Mouse (Mus musculus): ENCODE data around the gene Helz.
A peak's percentile ranks its signal among the peaks of the same experiment; 100 is the strongest.

The Helz gene

GRCm38 (mm10) chr11:107615696-107616095 lies 68.0 kb downstream of the Helz start:
- DNase-seq (ENCODE audit: low read depth, low spot score), result peak; percentile 56

GRCm38 (mm10) chr11:107617976-107618375 lies 70.2 kb downstream of the Helz start:
- DNase-seq (ENCODE audit: low read depth, low spot score), result no peak

DNA sequence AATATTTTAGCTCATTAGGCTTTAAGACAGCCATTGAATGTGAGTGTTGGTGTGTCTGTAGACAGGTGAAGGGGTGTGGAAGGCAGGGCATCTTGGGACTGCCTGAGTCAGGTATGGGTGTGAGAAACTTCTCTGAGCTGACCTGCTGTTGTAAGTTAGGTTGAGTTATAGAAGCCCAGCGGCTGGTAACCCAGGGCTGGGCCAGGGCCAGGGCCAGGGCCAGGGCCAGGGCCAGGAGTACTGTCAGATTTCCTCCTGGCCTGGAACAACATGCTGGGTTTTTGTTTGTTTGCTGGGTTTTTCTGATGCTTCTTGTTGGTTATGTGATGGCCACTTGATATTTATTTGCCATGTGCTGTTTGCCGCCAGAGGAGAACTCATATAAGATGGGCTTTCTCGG lies 76.9 kb downstream of the Helz start:
- DNase-seq (ENCODE audit: low read depth, low spot score), result no peak

DNA sequence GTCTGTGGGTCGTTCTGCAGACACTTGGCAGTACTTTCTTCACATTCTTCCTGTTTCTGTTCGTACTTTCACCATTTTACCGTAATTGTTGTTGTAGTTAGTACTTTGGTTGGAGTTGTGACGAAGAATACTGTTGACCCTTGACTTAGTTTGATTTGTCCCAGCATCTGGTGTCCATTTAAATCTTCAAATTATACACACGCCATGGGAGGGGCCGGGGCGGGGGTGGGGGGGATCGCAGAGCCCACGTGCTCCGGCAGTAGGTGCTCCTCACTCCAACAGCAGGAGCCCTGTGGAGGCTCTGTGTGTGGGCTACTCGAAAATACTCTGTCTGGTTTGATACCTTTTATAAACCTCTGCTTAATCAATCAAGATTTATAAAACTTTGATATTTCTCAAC lies 78.0 kb downstream of the Helz start:
- DNase-seq (ENCODE audit: low read depth, low spot score), result no peak

DNA sequence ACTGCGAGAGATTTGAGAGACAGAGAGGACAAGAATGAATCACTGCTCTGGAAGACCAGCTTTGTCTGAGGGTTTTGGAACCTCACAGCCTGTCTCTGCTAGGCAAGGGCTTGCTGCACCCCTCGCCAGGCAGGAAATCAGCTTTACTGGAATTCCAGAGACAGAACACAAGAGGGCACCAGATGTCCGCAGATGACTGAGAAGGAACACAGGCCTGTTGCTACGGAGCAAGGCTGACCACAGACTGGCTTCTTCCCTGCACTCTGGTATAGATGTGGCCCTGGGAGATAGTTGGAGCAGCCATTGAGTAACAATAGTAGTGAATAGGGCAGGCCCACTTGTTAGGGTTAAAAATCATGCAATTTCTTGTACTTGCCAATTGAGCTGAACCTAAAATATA lies 81.8 kb downstream of the Helz start:
- peak; percentile 52 for DNase-seq (ENCODE audit: low read depth, low spot score)

GRCm38 (mm10) chr11:107629951-107630350 lies 82.2 kb downstream of the Helz start:
- no peak for DNase-seq (ENCODE audit: low read depth, low spot score)

DNA sequence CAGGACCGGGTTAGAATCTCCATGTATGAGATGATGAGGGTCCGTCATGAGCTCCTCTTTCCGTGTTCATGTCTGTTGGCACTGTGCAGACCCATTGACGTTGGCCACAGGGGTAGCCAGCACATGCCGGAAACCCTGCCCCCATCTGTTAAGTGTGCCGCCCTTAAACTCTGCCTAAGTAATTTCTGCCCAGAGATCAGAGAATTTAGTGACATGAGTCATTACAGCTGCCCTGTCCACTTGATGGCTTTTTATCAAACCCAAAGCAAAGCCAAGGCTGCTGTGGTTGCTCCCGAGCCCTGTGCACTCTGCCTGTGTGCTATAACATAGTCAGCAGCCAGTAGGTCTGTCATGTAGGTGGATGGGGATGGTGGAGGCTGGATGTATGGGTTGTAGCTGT lies 83.4 kb downstream of the Helz start:
- no peak for DNase-seq (ENCODE audit: low read depth, low spot score)

GRCm38 (mm10) chr11:107633563-107634146 lies 85.9 kb downstream of the Helz start:
- no peak for DNase-seq (ENCODE audit: low read depth, low spot score)

DNA sequence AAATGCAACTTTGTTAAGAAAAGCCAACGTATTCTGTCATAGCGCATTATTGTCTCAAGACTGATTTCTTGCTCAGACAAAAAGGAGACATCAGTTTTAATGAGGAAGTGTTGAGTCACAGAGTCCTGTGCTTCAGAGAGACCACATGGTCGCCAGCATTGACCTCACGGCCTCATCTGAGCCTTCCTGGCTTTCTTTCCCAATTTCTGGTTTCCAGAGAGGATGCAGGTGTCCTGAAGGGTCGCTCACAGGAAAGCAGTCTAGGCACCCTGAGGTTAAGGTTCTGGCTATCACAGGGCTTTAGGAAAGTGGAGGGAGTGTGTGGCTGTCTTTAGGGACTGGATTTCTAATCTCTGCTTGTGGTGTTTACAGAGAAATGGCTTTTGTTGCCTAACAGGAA lies 90.4 kb downstream of the Helz start:
- DNase-seq (ENCODE audit: low read depth, low spot score), result no peak

DNA sequence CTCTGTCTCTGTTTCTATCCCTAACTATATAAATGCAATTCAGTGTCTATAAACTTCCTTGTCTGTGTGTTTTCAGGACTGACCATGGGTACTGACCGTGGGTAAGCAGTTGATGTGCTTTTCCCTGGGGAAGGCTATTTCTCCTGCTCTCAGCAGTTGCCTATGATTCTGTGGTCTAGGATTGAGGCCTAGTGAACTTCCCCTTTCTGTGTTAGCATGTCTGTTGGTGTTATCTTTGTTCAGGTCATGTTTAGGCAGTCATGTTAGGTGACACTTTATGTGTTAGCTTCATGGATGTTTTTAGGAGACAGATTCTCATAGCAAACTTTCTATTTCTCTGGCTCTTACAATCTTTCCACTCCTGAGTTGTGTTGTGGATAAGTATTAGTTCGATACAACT lies 91.9 kb downstream of the Helz start:
- no peak for DNase-seq (ENCODE audit: low read depth, low spot score)

- no peak for DNase-seq (ENCODE audit: low read depth, low spot score)
Measured at GRCm38 (mm10) chr11:107644461-107644860, 96.7 kb downstream of the Helz start.

- no peak for DNase-seq (ENCODE audit: low read depth, low spot score)
Measured at GRCm38 (mm10) chr11:107647330-107647729, 99.6 kb downstream of the Helz start.

DNA sequence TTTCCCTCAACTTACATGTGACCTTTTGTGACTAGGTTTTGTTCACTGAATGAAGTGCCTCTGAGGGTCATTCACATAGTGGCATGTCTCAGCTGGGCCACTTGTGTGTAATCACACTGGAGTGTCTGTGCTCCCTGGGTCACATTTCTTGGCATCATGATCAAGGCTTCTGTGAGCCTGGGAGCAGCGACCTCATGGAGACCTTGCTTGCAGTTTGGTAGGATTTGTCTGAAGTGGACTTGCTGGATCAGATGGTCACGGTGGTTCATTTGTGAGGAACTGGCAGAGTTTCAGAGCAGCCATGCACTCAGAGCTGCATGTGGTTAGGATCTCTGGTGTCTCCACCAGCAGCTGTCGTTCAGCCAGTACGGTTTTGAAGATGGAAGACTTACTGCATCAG lies 100.9 kb downstream of the Helz start:
- no peak for DNase-seq (ENCODE audit: low read depth, low spot score)

DNA sequence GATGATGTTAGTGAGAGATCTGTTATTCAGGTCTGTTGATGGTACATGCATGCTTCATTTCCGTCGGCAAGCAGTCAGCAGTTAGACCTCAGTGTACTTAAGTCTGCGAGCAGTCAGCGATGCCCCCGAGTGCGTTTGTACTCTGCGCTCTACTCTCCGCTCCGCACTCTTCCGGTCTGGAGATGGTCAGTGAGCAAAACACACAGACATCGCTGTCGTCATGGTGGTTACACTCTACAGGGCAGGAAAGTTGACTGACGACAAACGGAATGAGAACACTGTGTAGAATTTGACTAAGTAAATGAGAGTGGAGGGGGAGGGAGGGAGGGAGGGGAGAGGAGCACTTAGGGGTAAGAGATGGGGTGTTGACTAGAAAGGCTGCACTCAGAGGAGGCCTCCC lies 101.7 kb downstream of the Helz start:
- no peak for DNase-seq (ENCODE audit: low read depth, low spot score)

- DNase-seq (ENCODE audit: low read depth, low spot score), result no peak
Measured at GRCm38 (mm10) chr11:107650422-107651051, 102.8 kb downstream of the Helz start.

DNA sequence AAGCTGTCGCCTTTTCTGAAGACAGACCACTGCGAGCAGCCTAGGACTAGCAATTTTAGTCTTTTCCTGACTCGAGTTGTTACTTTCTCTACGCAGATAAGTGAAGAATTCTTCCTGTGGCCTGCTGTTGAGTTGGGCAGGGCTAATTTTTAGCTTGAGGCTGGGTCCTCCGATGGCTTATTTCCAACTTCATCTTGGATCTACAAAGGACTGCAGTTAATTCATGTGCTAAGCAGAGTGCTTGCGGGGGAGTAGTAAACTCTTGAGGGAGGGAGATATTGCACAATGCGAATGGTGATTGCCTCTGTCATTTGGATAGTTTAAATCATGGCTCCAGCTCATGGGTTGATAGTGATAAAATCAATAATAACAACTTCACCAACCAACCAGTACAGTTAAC lies 103.7 kb downstream of the Helz start:
- DNase-seq (ENCODE audit: low read depth, low spot score), result no peak

DNA sequence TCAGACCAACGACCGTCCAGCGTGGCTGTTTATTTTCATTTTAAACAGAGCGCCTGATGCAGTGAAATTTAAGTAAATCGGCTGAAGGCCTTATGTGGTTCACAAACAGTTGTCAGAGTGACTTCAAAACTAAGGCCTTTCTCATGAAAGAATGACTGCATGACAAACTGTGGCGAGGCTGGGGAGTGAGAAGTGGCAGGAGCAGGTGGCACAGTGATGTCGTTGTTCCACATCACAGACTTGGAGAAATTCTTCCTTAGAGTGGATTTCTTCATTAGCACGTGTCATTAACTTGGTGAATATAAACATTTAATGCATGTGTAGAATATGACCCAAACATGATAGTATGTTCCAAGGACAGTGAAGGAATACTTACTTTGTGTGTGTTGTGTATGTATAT lies 104.4 kb downstream of the Helz start:
- no peak for DNase-seq (ENCODE audit: low read depth, low spot score)

DNA sequence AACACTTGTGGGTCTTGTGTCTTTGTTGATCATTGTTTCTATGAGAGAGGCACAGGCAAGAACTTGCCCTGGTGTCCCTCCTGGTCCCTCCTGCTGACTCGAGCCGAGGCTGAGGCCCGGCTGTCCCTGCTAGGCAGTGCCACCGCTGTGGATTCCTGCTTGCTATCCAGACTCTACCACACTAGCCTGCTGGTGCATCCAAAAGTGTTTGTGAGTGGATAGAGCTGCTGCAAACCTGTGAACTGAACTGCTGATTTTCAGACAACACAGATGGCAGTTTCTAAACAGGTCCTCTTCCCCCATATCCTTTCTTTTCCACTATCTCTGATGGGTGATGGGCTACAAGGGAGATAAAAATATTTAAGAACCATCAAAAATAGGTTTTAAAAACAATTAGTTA lies 107.8 kb downstream of the Helz start:
- DNase-seq (ENCODE audit: low read depth, low spot score), result no peak

DNA sequence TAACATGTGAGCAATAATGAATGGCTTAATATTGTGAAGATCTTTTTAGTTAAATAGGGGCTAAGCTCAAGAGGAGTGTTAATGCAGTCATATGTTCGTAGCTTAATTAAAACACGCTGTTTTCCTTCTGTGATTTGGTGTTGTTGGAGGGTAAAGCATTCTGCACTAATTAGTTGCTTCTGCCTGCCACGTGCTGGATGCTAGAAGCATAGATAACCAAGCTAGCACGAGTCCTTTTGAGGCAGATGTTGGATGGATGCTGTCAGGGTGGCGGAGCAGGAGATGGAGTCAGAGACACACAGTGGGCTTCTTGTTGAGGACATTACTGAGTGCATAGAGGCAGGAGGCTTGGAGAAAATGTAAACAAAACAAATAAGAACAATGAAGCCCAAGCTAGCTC lies 109.4 kb downstream of the Helz start:
- DNase-seq (ENCODE audit: low read depth, low spot score), result no peak

GRCm38 (mm10) chr11:107660452-107660851 lies 112.7 kb downstream of the Helz start:
- no peak for DNase-seq (ENCODE audit: low read depth, low spot score)

GRCm38 (mm10) chr11:107662666-107663065 lies 114.9 kb downstream of the Helz start:
- DNase-seq (ENCODE audit: low read depth, low spot score), result peak; percentile 62

DNA sequence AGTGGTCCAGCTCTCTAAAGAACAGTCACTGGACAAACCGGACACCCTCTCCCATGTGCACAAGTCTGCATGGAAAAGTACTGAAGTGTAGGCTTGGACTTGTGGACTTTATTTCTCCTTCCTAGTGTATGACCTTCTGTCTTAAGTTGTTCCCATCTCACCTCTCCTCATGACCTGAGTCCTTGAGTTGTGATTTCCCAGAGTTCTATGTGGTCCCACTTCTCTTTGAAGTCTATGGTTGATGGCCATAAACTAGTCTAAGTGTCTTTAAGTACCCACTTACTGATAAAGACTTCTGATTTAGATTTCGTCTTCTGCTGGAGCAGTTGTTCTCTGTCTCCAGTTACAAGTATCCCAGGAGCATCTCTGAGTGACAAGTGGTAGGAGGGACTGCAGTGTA lies 119.8 kb downstream of the Helz start:
- no peak for DNase-seq (ENCODE audit: low read depth, low spot score)

DNA sequence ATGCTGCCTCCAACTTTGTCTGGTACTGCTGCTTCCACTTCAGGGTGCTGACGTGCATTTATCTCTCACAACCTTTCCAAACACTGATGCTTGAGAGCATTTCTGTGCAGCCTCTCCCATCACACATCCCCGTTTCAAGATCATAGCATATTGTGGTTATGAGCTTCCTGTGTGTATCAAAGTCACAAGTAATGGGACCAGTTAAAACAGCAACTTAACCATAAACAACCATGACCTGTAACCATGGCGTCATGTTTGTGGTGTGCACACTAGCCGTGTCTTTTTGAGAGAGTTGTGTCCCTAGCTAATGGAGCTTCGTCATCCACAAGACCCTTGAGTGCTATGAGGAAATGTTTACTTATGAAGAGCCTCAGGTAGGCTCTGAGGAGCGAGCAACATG lies 120.5 kb downstream of the Helz start:
- no peak for DNase-seq (ENCODE audit: low read depth, low spot score)

- DNase-seq (ENCODE audit: low read depth, low spot score), result no peak
Measured at GRCm38 (mm10) chr11:107668977-107669376, 121.2 kb downstream of the Helz start.

Measured in skeletal muscle tissue, adult 2 months (tissue).